Mouse (Mus musculus) adipocyte (in vitro differentiated cells): ENCODE measurements around the gene Olfr447.

Experiments used
- DNase-seq: peaks from one replicate; pipeline ENCODE4 v3.0.0-alpha.2; 2016; ENCODE audit warnings: low spot score

Gene Olfr447

GRCm38 (mm10) chr6:42908578-42908977 is at the start of gene Olfr447:
Gene Olfr447 (plus strand): TSS chr6:42908878.
- no peak for DNase-seq

- peak; percentile 88 for DNase-seq
Observed at GRCm38 (mm10) chr6:42860222-42860819, 48.4 kb upstream of the Olfr447 start.

- DNase-seq: no peak
Observed at GRCm38 (mm10) chr6:42869695-42870094, 39.0 kb upstream of the Olfr447 start.

GRCm38 (mm10) chr6:42876323-42876722 is 32.4 kb upstream of the Olfr447 start:
- no peak for DNase-seq

- no peak for DNase-seq
Observed at GRCm38 (mm10) chr6:42890141-42890540, 18.5 kb upstream of the Olfr447 start, which contains the start of gene Olfr448. Gene Olfr448 (plus strand): TSS chr6:42890441.

- DNase-seq: no peak
Observed at GRCm38 (mm10) chr6:42900345-42900744, 8.3 kb upstream of the Olfr447 start.

- no peak for DNase-seq
Observed at GRCm38 (mm10) chr6:42921077-42921476, 12.4 kb downstream of the Olfr447 start, which contains the start of gene Olfr446. Gene Olfr446 (plus strand): TSS chr6:42921377.

- DNase-seq: no peak
Observed at GRCm38 (mm10) chr6:42948767-42949166, 40.1 kb downstream of the Olfr447 start, which contains the start of gene Olfr444. Gene Olfr444 (plus strand): TSS chr6:42949067.
